Mouse (Mus musculus) layer of hippocampus, adult 18-20 months (tissue): ENCODE measurements at regions not wholly inside any gene's neighbourhood (a gene's known extent, or its start where the extent isn't known, plus 50 kb on each side); places are given as distances from the start of the nearest gene placed in this dataset.

ENCODE experiments used
- DNase-seq, 2 experiments: peaks; one replicate each; pipeline ENCODE4 v3.0.0; 2022; ENCODE audit warnings: low spot score in 2 of 2

DNA sequence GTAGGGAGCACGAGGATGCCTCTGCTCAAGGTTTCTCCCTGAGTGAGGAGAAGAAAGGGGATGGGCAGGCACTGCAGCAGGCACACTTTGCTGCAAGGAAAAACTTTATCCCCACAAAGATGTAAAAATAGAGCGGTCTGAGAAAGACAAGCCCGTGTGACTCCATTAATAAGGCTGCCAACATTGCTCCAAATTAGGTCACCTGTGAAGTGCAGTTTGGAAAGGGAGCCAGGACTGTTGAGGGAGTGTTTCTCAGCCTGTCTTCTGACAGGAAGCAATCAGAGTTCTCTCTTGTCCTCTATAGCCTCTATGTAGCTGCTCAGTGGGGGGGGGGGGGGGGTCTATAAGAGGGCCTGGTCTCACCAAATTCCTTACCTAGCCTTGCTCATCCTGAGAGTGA lies 51.0 kb downstream of the Gm10234 start:
- DNase-seq = no peak

- no peak for DNase-seq
These were observed 52.4 kb downstream of the Gm10234 start for GRCm38 (mm10) chr6:95374266-95374665.

- DNase-seq = peak; percentile 6 to 57
These were observed 55.8 kb downstream of the Gm10234 start for GRCm38 (mm10) chr6:95377590-95378245.

GRCm38 (mm10) chr6:95378349-95378748 lies 56.4 kb downstream of the Gm10234 start:
- DNase-seq = no peak
